Mouse (Mus musculus) c-Kit-positive CD71-positive TER-119-negative erythroid progenitor cells, embryonic 14.5 days (primary cell): ENCODE measurements around the gene Slc44a2.
"Not testable (repeated sequence)": the region's sequence is repeated elsewhere in the genome, so short reads cannot be mapped to it uniquely, and the experiment has no call there.

Experiments
- DNase-seq: peaks from one replicate; pipeline ENCODE4 v3.0.0-alpha.2; 2013; ENCODE audit warnings: low read depth

Gene Slc44a2

GRCm38 (mm10) chr9:21305065-21305464, 15.4 kb upstream of the Slc44a2 start:
- DNase-seq, result no peak

- peak; percentile 62 for DNase-seq
Measured at GRCm38 (mm10) chr9:21309150-21309741, 11.3 kb upstream of the Slc44a2 start.

GRCm38 (mm10) chr9:21311695-21312094, 8.8 kb upstream of the Slc44a2 start:
- no peak for DNase-seq

- DNase-seq, result no peak
Measured at GRCm38 (mm10) chr9:21312134-21312533, 8.4 kb upstream of the Slc44a2 start, which contains the start of gene Ap1m2. Ap1m2 (minus strand) TSS chr9:21312337.

GRCm38 (mm10) chr9:21313394-21313793, 7.1 kb upstream of the Slc44a2 start:
- DNase-seq, result peak; percentile 92

- DNase-seq, result peak; percentile 50
Measured at GRCm38 (mm10) chr9:21314367-21315140, 5.9 kb upstream of the Slc44a2 start.

GRCm38 (mm10) chr9:21315421-21315820, 5.1 kb upstream of the Slc44a2 start:
- DNase-seq, result no peak

- DNase-seq, result no peak
Measured at GRCm38 (mm10) chr9:21316696-21317095, 3.8 kb upstream of the Slc44a2 start.

GRCm38 (mm10) chr9:21318792-21319191, 1.7 kb upstream of the Slc44a2 start:
- no peak for DNase-seq

- no peak for DNase-seq
Measured at GRCm38 (mm10) chr9:21319503-21319902, 995 bp upstream of the Slc44a2 start.

- DNase-seq, result no peak
Measured at GRCm38 (mm10) chr9:21320280-21320618, 249 bp upstream of the Slc44a2 start.

GRCm38 (mm10) chr9:21321513-21321835, 976 bp downstream of the Slc44a2 start:
- peak; percentile 42 for DNase-seq

GRCm38 (mm10) chr9:21322211-21322916, 1.9 kb downstream of the Slc44a2 start:
- no peak for DNase-seq

- not testable (repeated sequence) for DNase-seq
Measured at GRCm38 (mm10) chr9:21322917-21323297, 2.4 kb downstream of the Slc44a2 start.

GRCm38 (mm10) chr9:21324269-21324668, 3.8 kb downstream of the Slc44a2 start:
- no peak for DNase-seq

- no peak for DNase-seq
Measured at GRCm38 (mm10) chr9:21327569-21327968, 7.1 kb downstream of the Slc44a2 start.

GRCm38 (mm10) chr9:21328041-21328440, 7.5 kb downstream of the Slc44a2 start:
- no peak for DNase-seq

GRCm38 (mm10) chr9:21329041-21329440, 8.5 kb downstream of the Slc44a2 start:
- DNase-seq, result no peak

GRCm38 (mm10) chr9:21329699-21330289, 9.3 kb downstream of the Slc44a2 start:
- DNase-seq, result no peak

- no peak for DNase-seq
Measured at GRCm38 (mm10) chr9:21331365-21332140, 11.1 kb downstream of the Slc44a2 start.

- DNase-seq, result no peak
Measured at GRCm38 (mm10) chr9:21332161-21333061, 11.9 kb downstream of the Slc44a2 start.
